Mouse (Mus musculus): Measurements from ENCODE around the gene Msh5. TPM values are rescaled to one million over a fixed set of nuclear protein-coding genes. Genes with fewer than 3 reads are reported as not detected.

Msh5 gene
- total RNA-seq, 2 experiments from 2014 or later: 0.19 to 0.62 TPM

DNA sequence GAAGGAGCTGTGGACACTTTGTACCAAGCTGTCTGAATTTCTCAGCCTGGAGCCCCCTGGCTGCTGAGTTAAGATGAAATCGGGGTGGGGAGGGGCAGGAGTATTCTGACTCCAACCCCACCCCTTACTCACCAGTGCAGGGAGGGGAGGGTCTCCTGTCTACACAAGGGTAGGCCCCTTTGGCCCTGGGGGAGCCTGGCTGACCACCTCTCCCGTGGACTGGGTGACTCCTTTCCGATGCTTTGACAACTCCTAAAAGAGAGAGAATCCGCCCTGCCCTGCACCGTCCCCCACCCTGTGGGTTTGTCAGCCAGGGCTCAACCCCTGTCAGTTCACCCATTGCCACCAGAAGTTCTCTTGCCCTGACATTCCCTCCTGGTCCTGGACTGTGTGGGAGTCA lies 20.3 kb downstream of the Msh5 start:
- no peak for ATAC-seq (replicated peaks; ENCODE audit: poor library complexity, severe bottlenecking)

DNA sequence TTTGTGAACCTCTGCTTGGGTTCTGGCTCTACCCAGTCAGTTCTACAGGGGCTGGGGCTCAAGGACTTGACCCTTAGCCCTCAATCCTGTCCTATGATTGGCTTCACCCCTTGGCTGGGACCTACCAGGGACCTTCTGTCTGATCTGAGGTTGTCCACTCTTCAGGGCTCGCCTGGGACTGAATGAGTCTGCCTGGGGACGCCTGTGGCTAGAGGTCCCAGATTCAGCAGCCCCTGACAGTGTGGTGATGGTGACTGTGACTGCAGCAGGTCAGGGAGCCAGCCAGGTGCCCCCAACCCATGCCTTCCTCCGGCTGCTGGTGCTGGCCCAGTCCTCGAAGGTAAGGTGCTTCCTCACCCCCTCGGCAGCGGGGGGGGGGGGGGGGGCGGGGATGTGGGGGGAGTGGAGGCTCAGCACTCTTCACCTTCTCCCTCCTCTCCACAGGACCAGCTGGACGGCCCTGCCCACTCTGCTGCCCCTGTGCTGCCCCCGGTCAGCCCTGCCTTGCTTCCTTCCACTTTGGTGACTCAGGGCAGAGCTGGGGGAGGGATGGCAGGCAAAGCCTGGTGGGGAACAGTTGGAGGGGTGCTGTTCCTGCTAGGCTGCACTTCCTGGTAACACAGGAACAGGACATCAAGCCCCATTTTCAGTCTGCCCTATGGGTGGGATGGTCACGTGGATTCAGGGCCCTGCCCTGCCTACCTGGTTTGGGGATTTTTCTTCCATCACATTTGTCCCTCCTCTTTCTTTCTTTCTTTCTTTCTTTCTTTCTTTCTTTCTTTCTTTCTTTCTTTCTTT lies 21.7 kb downstream of the Msh5 start:
- ATAC-seq (replicated peaks; ENCODE audit: poor library complexity, severe bottlenecking): peak; percentile 13

DNA sequence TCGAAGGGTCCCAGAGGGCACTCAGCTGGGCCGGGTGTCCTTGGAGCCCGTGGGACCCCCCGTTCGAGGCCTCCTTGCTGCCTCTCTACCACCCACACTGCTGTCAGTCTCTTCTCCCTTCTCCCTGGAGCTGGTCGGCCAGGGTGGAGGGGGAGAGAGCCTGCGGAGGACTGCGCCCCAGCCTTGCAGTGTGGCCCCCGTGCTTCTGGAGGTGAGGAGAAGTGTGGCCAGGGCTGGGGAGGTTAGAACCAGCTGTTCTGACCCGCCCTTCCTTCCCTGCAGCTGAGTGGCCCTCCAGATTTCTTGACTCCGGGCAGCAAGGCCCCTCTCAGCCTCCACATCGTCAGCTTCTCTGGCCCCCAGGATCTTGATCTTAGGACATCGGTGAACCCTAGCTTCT lies 22.3 kb downstream of the Msh5 start:
- no peak for ATAC-seq (replicated peaks; ENCODE audit: poor library complexity, severe bottlenecking)

DNA sequence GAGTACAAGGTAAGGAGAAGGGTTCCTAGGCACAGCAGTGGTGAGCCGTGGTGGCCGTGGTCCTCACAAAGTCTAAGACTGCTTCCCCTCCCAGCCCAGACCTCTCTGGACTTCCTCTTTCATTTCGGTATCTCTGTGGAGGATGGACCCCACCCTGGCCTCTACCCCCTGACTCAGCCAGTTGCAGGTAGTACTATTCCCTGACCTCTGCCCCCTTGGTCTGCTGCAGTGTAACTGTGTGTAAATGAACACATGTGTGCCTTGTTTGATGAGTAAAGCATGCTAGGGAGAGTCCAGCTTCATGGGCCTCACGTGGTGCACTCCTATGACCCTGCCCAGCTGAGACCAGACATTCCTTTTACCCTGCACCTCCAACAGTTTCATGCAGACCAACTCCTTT lies 22.8 kb downstream of the Msh5 start:
- peak; percentile 76 for ATAC-seq (replicated peaks; ENCODE audit: poor library complexity, severe bottlenecking)

DNA sequence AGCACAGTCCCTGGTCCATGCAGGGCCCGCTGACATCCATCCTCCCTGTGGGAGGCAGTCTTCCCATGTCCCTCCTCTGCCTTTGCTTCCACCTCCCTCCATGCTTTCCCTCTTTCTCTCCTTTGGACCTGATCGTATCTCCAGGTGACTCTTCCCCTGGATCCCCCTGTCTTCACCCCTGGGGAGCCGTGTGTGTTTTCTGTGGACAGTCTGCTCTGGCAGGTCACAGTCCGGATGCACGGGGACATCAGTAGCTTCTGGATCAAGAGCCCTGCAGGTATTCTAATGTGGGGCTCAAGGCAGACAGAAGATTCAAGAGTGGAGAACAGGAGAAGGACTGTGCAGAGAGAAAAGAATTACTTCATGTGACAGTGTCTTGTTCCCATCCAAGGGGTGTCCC lies 23.3 kb downstream of the Msh5 start:
- ATAC-seq (replicated peaks; ENCODE audit: poor library complexity, severe bottlenecking): no peak

DNA sequence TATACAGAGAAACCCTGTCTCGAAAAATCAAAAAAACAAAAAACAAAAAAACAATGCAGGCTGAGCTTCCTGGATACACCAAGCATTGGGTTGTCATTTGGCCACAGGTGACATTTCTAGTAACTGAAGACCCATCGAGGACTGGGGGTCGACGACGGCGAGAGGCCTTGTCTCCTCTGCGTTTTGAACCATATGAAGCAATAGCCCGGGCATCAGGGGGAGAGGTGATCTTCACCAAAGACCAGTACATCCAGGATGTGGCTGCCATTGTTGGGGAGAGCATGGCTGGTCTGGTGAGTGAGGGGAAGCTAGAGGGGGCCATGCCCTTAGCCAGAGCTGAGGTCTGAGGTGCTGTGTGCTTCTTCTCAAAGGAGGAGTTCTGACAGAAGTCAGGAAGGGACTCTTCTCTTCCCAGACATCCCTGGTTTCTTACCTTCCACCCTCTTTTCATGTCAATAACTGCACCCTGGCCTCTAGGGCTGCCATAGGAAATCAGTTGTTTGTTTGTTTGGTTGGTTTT lies 23.9 kb downstream of the Msh5 start:
- no peak for ATAC-seq (replicated peaks; ENCODE audit: poor library complexity, severe bottlenecking)

DNA sequence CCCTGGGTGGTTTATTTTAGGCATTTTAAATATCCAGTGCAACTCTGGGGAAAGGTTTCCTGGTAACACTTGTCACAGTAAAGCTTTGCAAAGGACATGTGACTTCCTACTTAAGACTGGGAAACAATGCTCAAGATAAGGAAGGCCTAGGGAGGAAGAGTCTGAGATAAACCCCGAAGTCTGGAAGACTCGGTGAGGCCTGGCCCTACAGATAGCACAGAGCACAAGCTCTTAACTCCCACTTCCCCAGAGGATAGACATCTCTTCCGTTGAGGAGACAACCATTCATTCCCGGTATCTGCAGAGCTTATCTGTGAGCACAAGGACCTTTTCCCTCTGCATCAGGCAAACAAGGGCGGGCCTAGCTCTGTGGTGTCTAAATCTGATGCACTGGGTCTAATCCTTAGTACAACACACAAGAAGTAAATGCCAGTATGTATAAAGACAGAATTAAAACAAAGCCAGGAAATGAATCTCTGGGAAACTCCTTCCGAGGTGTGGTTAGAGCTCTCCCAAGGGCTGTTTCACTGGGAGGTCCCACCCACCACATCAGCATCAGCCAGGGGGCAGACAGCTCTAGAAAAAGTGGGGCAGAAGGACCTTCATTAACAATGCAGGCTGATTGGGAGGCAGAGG lies 24.6 kb downstream of the Msh5 start:
- no peak for ATAC-seq (replicated peaks; ENCODE audit: poor library complexity, severe bottlenecking)

DNA sequence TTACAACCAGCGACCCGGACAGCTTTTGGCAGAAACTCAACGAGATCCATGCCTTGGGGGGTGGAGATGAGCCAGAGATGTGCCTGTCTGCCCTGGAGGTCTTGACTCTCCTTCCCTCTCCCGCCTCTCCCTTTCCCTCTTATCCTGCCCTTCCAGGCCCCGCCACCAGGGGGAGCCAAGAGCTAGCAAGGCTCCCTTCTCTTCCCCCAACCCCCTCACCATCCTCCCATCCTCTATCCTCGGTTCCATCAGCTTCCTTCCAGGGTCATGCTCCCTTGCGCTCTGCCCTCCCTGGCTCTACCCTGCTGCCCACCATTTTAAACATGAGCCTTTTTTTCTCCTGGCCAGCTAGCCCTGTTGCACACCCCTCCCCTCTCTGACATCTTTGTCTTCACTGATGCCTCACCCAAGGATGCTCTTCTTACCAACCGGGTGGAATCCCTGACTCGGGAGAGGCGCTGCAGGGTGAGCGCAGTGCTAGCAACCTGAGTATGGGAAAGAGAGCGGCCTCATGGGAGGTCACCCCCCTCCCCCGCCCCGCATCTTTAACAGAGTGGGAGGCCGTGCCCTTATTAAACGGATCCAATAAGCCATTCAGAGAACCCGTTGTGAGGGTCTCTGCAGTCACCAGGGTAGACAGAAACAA lies 25.3 kb downstream of the Msh5 start:
- peak; percentile 64 for ATAC-seq (replicated peaks; ENCODE audit: poor library complexity, severe bottlenecking)

DNA sequence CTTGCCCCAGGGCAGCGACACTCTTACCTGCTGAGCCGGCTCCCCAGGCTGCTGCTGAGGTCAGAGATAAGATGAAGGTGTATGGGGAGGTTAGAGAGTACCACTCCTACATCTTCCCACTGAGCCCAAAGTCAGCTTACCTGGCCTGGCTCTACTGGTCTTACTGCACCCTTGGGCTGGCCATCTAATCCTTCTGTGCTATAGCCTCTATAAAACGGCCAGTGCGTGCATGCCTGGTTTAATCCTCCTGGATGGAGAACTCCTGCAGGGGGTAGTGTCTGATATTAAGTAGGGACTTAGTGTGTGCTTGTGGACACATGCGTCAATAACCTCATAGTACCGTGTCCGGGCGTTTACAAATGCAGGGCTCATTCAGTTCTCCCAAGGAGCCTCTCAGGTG lies 26.0 kb downstream of the Msh5 start:
- no peak for ATAC-seq (replicated peaks; ENCODE audit: poor library complexity, severe bottlenecking)

DNA sequence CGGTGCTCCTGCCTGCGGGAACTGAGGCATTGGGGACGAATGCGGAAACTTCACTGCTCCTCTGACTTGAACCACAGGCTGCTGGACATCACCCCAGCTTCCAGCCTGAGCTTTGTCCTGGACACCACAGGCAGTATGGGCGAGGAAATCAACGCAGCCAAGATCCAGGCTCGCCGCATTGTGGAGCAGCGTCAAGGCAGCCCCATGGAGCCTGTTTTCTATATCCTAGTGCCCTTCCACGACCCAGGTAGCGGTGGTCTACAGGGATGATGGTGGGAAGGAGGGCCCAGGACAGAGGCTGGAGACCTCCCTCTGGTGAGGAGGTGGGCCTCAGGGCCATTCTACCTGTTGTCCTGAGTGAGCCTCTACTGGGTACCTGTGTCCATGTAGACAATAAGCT lies 26.7 kb downstream of the Msh5 start:
- ATAC-seq (replicated peaks; ENCODE audit: poor library complexity, severe bottlenecking): no peak

DNA sequence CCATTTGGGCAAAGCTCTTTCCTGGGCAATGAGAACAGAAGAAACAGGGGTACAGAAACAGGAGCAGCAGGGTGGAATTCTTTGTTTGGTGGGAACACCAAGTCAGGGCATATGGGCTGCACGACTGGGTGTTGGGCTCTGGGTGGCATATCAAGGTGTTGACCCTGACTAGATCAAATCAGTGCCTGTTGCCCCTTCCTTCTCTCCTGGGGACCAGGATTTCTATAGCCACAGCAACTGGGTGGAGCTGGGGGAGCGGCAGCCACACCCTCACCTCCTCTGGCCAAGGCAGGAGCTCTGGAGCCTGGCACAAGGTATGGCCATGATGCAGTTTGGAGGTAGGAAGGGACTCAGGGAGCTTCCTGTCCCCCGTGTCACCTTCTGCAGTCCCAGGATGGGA lies 28.4 kb downstream of the Msh5 start:
- no peak for ATAC-seq (replicated peaks; ENCODE audit: poor library complexity, severe bottlenecking)

DNA sequence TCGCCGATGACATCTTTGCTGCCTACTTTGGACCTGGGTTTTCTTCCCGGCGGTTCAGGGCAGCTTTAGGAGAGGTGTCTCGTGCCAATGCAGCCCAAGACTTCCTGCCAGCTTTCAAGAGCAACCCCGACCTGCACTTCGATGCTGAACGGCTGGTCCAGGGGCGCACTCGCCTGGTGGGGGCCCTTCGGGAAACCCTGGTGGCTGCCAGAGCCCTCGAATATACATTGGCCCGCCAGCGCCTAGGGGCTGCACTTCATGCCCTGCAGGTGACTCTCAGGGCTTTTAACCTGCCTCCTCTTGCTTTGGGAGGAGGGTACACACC lies 28.9 kb downstream of the Msh5 start:
- ATAC-seq (replicated peaks; ENCODE audit: poor library complexity, severe bottlenecking): no peak

DNA sequence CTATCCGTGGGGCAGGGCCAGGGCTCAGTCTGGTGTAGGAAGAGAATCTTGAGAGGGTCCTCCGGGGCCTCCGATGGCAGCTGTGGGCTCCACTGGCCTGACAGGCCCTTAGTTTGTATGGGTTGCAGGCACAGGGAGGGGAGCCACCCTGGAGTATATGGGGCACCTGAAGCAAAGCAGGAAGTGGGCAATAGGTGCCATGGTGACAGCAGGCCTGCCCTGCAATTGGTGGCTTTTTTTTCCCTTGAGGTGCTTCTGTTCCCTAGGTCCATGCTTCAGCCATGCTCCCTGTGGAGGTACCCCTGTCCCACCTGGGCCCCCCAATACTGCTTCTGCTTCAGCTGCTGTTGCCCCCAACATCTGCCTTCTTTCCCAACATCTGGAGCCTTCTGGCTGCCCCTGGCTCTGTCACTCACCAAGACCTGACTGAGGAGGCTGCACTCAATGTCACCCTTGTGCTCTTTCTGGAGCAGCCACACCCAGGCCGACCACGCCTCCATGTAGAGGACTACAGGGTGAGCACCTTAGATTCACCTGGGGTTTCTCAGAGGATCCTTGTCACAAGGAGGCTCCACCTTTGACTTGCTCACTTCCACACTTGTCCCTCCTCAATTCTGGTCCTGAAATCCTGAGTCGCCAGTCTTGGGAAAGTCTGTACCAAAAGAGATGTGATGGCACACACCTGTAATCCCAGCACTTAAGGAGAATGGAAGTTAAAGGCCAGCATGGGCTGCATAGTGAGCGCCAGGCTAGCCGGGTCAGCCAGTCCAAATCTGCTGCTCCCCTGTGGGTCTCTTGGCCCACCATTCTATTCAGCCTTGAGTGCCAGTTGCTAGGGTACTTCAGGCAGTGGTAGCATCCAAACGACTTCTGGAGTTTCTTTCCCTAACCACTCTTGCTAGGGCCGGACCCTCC lies 29.5 kb downstream of the Msh5 start:
- ATAC-seq (replicated peaks; ENCODE audit: poor library complexity, severe bottlenecking): no peak

DNA sequence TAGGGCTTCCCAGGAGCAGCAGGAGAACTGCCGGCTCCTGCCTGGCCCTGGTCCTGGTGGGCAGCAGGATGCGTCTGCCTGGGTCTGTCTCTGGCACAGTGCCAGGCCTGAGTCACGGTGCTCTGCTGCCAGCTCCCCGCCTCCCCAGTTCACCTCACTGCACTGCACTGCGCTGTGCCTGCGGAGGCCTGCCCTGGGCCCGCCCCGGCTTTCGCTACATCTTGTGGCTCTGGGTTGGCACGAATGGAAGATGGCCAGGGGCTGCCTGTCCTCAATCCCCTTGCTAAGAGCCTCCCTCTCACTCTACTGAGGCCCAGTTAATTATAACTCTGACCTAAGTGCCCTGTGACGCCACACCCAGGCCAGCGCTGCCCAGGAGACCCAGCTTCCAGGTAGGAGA lies 30.2 kb downstream of the Msh5 start, which contains the start of gene Vwa7:
TSS of gene Vwa7 (plus strand) at position 204 of the 400 bp plus-strand sequence.
- 0 out of 2 replicates have a peak, but pooled peaks have one; percentile 4 for ATAC-seq (replicated peaks; ENCODE audit: poor library complexity, severe bottlenecking)

DNA sequence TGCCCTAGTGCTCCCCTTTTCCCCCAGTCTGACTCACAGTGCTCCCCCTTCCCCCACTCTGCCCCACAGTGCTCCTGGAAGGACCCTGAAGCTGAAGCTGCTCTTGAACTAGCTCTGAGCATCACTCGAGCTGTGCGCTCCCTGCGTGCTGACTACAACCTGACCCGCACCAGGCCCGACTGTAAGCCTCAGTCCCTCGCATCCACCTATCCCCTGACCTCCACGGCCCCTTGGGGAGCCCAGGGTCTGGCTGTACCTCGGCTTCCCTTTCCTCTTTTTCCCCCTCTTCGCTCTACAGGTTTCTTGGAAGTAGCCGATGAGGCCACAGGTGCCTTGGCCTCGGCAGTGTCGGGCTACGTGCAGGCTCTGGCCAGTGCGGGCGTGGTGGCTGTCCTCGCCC lies 31.2 kb downstream of the Msh5 start:
- no peak for ATAC-seq (replicated peaks; ENCODE audit: poor library complexity, severe bottlenecking)

DNA sequence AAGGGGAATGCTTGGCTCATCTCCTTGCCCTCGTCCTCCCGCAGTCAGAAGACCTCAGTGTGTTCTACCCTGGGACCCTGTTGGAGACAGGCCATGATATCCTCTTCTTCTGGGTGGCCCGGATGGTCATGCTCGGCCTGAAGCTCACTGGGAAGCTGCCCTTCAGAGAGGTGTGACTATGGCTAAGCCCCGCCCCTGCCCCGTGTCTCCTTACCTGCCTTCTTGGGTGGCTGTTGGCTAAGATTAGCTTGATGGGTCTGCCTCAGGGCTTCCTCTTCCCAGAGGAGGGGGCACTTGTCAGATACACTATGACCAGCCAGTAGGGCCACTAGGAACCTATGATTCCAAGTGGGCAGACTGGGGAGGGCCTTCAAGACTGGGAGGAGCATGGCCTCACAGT lies 33.3 kb downstream of the Msh5 start:
- ATAC-seq (replicated peaks; ENCODE audit: poor library complexity, severe bottlenecking): no peak

DNA sequence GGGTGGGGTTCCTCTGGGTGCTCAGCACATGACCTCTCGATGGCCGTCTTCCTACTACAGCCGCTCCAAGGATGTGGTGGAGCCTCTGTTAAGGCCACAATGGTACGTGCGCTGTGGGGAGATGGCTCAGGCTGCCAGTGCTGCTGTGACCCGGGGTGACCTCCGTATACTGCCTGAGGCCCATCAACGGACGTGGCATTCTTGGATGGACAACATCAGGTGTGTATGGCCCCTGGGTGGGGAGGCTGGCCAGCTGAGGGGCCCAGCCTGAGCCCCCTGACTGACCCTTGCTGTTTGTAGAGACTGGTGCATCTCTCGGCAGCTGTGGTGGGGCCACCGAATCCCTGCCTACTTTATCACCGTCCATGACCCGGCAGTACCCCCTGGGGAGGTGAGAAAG lies 34.1 kb downstream of the Msh5 start:
- ATAC-seq (replicated peaks; ENCODE audit: poor library complexity, severe bottlenecking): no peak

DNA sequence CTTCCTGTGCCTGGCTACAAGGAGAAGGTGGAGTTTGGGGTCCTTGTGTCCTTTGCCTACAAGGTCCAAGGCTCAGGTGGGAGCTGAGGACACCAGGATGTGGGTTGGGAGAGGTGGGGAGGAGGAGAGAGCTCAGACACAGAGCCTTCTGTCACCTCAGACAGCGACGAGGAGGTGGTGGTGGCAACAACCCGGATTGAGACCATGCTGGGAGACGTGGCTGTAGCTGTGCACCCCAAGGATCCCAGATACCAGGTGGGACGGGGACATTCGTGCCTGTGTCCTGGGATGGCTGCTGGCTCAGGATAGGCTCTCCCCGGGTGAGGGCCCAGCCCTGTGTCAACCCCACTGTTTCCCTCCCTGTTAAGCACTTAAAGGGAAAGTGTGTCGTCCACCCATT lies 35.1 kb downstream of the Msh5 start:
- no peak for ATAC-seq (replicated peaks; ENCODE audit: poor library complexity, severe bottlenecking)

DNA sequence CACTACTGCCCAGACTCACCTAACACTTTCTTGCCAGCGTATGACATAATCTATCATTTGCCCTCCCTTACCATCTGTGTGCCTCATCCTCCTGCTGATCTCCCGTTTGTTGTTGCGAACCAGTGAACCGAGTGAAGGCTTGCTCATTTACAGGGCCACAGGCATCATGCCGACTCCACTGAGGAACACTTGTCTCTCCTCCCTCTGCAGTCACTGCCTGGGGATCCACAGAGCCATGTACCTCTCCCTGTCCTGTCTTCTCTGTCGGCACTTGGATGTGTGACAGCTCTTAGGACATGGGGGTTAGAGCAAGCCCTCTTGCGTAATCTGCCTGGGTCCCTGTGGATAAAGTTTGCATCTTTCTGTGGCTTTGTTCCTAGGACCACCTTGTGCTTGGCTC lies 37.0 kb downstream of the Msh5 start:
- peak; percentile 35; the same call in 1 of the 2 replicates for ATAC-seq (replicated peaks; ENCODE audit: poor library complexity, severe bottlenecking)

DNA sequence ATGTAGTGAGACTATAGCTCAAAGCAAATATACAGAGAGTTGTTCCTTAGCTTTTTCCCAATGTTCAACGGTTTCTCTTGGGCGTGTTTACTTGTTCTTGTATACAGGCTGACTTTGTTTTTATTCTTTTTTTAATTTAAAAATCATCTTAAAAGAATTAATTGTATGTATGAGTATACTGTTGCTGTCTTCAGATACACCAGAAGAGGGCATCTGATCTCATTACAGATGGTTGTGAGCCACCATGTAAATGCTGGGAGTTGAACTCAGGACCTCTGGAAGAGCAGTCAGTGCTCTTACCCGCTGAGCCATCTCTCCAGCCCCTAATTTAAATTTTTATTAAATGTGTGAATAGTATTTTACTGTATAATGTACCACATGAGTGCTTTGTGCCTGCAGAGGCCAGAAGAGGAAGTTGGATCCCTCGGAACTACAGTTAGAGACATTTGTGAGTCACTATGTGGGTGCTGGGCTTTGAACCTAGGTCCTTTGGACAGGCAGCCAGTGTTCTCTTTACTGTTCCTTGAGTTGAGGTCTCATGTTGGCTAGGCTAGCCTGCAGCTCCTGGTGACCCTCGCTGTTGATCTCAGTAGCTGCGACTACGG lies 39.1 kb downstream of the Msh5 start:
- ATAC-seq (replicated peaks; ENCODE audit: poor library complexity, severe bottlenecking): peak; percentile 37; the same call in 1 of the 2 replicates

Measured in granulocyte monocyte progenitor cell, adult 5-6 weeks (primary cell).